Mouse (Mus musculus) ES-E14 (cell line): ENCODE data around the gene Colgalt1. TPM values are rescaled to one million over a fixed set of nuclear protein-coding genes. Genes with fewer than 3 reads are reported as not detected.

Source experiments
- DNase-seq: peaks from one replicate; pipeline ENCODE4 v3.0.0-alpha.2; 2013; ENCODE audit warnings: low read depth, low spot score
- H3K27ac ChIP-seq: 2 replicates; pipeline ENCODE4 v1.5.1; 2012; ENCODE audit warnings: low read depth, mild to moderate bottlenecking, low read length, moderate library complexity, mixed read lengths; ENCODE audit not compliant: poor library complexity, insufficient read depth, severe bottlenecking
- H3K36me3 ChIP-seq: 2 replicates; pipeline ENCODE4 v1.6.1; 2012; ENCODE audit warnings: mild to moderate bottlenecking, low read length, moderate library complexity, mixed read lengths; ENCODE audit not compliant: control insufficient read depth, poor library complexity, insufficient read depth, severe bottlenecking
- H3K4me1 ChIP-seq, 2 experiments: fragments of 150-350 bp in 1 of 2; sonication (generic) in 1 of 2; 2 replicates each; pipeline ENCODE4 v1.6.1; 2012; ENCODE audit warnings: low read length in 2 of 2, mild to moderate bottlenecking in 1 of 2, mixed read lengths in 1 of 2; ENCODE audit not compliant: control insufficient read depth in 2 of 2, insufficient read depth in 2 of 2, poor library complexity in 1 of 2
- H3K4me3 ChIP-seq, 2 experiments: fragments of 150-350 bp in 1 of 2; sonication (generic) in 1 of 2; 2 replicates each; pipeline ENCODE4 v1.5.1; 2012; ENCODE audit warnings: low read length in 2 of 2, low read depth in 1 of 2, mild to moderate bottlenecking in 1 of 2, mixed read lengths in 1 of 2; ENCODE audit not compliant: insufficient read depth in 1 of 2, poor library complexity in 1 of 2, severe bottlenecking in 1 of 2
- H3K9ac ChIP-seq: 2 replicates; pipeline ENCODE4 v1.6.1; 2012; ENCODE audit warnings: low read depth, mild to moderate bottlenecking, low read length, mixed read lengths; ENCODE audit not compliant: poor library complexity, insufficient read depth, severe bottlenecking
- H3K9me3 ChIP-seq: fragments of 150-350 bp; sonication (generic); 2 replicates; pipeline ENCODE4 v1.6.1; 2012; ENCODE audit warnings: low read depth, mild to moderate bottlenecking, low read length; ENCODE audit not compliant: control insufficient read depth, insufficient read depth
- CHD2 ChIP-seq: IDR thresholded peaks from 2 replicates; pipeline ENCODE4 v1.6.1; 2014; ENCODE audit warnings: mild to moderate bottlenecking, low read depth, low read length, inconsistent platforms
- HCFC1 ChIP-seq: IDR thresholded peaks from 2 replicates; pipeline ENCODE4 v1.6.1; 2012; ENCODE audit warnings: low read length, inconsistent platforms, borderline replicate concordance; ENCODE audit not compliant: insufficient read depth
- MAFK ChIP-seq: IDR thresholded peaks from 2 replicates; pipeline ENCODE4 v1.6.1; 2014; ENCODE audit warnings: mild to moderate bottlenecking, low read depth, low read length, inconsistent platforms; ENCODE audit not compliant: insufficient read depth
- ZC3H11A ChIP-seq: IDR thresholded peaks from 2 replicates; pipeline ENCODE4 v1.6.1; 2012; ENCODE audit warnings: low read depth, mild to moderate bottlenecking, inconsistent platforms, low read length, borderline replicate concordance
- ZNF384 ChIP-seq: IDR thresholded peaks from 2 replicates; pipeline ENCODE4 v1.6.1; 2012; ENCODE audit warnings: low read depth, low read length, inconsistent platforms
- in situ Hi-C, 2 experiments: fragments of 600-800 bp; cut with MboI; formaldehyde crosslinking; loops; one replicate each; pipeline ENCODE4 v1.15.1; 2025; ENCODE audit warnings: low sequenced_read_pairs in 2 of 2, inconsistent platforms in 1 of 2; ENCODE audit not compliant: unreplicated experiment in 2 of 2
- total RNA-seq: library from RNA; depleted of rRNA; stranded (reverse); fragments of 300-350 nt; gene quantifications from 2 replicates; pipeline ENCODE4 v1.2.3, GENCODE M21; 2012

Gene Colgalt1
- total RNA-seq, 1 experiment = 126 TPM

- Histone ChIP-seq H3K4me1 (peaks cover 0 to 7% of the 10 kb centered on the region in 2 experiments; a peak in 2 of 4 replicates), H3K27ac (no peak overlapping the region), H3K9me3 (no peaks in the 10 kb centered on the region), H3K4me3 (no peak overlapping the region), H3K9ac (no peak overlapping the region), H3K36me3 (no peaks in the 10 kb centered on the region)
- in situ Hi-C loops = no loop called here
- no peak for DNase-seq
- TF ChIP-seq ZC3H11A = no peak
- TF ChIP-seq CHD2 = no peak
These were observed 36.4 kb upstream of the Colgalt1 start for GRCm38 (mm10) chr8:71574426-71574825.

GRCm38 (mm10) chr8:71575020-71575419 lies 35.8 kb upstream of the Colgalt1 start:
- Histone ChIP-seq H3K27ac (no peak overlapping the region), H3K36me3 (no peaks in the 10 kb centered on the region), H3K4me1 (peaks cover 0 to 11% of the 10 kb centered on the region in 2 experiments; a peak in 2 of 4 replicates), H3K4me3 (no peak overlapping the region), H3K9me3 (no peaks in the 10 kb centered on the region), H3K9ac (no peak overlapping the region)
- in situ Hi-C loops = no loop called here
- no peak for DNase-seq
- no peak for TF ChIP-seq CHD2
- no peak for TF ChIP-seq ZNF384
- peak; percentile 53; the same call in 1 of the 2 replicates for TF ChIP-seq MAFK

GRCm38 (mm10) chr8:71577856-71578387 lies 32.9 kb upstream of the Colgalt1 start:
- no peak for DNase-seq
- H3K9me3 ChIP-seq = no peaks in the 10 kb centered on the region
- in situ Hi-C loops = no loop called here
- H3K4me3 ChIP-seq = no peak overlapping the region
- TF ChIP-seq ZNF384 (no peak), ZC3H11A (no peak), CHD2 (no peak), HCFC1 (no peak), MAFK (no peak)
- peaks cover 0 to 16% of the 10 kb centered on the region in 2 experiments; a peak in 1 of 4 replicates for H3K4me1 ChIP-seq
- H3K36me3 ChIP-seq = peaks cover 3% of the 10 kb centered on the region; the same call in 1 of the 2 replicates
- H3K9ac ChIP-seq = no peak overlapping the region
- no peak overlapping the region for H3K27ac ChIP-seq

- TF ChIP-seq ZNF384 (no peak), ZC3H11A (no peak), HCFC1 (no peak), CHD2 (no peak), MAFK (no peak)
- no peak overlapping the region for H3K27ac ChIP-seq
- H3K4me1 ChIP-seq = peaks cover 0 to 16% of the 10 kb centered on the region in 2 experiments; a peak in 1 of 4 replicates
- peaks cover 3% of the 10 kb centered on the region; the same call in 1 of the 2 replicates for H3K36me3 ChIP-seq
- no peaks in the 10 kb centered on the region for H3K9me3 ChIP-seq
- no peak for DNase-seq
- H3K9ac ChIP-seq = no peak overlapping the region
- in situ Hi-C loops = no loop called here
- H3K4me3 ChIP-seq = no peak overlapping the region; a peak in 1 of 4 replicates
These were observed 31.8 kb upstream of the Colgalt1 start for GRCm38 (mm10) chr8:71579009-71579408.

DNA sequence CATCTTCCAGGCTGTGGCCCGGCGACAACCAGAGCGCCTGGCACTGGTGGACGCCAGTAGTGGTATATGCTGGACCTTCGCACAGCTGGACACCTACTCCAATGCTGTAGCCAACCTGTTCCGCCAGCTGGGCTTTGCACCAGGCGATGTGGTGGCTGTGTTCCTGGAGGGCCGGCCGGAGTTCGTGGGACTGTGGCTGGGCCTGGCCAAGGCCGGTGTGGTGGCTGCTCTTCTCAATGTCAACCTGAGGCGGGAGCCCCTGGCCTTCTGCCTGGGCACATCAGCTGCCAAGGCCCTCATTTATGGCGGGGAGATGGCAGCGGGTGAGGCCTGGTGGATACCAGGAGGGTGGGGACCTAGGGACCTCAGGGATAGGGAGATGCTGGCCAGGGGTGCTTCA lies 31.3 kb upstream of the Colgalt1 start:
- no peak for DNase-seq
- no peak overlapping the region for H3K27ac ChIP-seq
- H3K36me3 ChIP-seq = peaks cover 5% of the 10 kb centered on the region; the same call in 1 of the 2 replicates
- TF ChIP-seq HCFC1 (no peak), CHD2 (no peak), ZC3H11A (no peak)
- H3K9ac ChIP-seq = peak overlapping the region; percentile 45
- in situ Hi-C loops = no loop called here
- H3K4me3 ChIP-seq = peak overlapping the region; percentile 17 to 33; a peak in 3 of 4 replicates
- H3K9me3 ChIP-seq = no peaks in the 10 kb centered on the region
- H3K4me1 ChIP-seq = peaks cover 0 to 16% of the 10 kb centered on the region in 2 experiments; a peak in 1 of 4 replicates
